Mouse (Mus musculus): ENCODE results near the gene Odf2.

Gene Odf2

DNA sequence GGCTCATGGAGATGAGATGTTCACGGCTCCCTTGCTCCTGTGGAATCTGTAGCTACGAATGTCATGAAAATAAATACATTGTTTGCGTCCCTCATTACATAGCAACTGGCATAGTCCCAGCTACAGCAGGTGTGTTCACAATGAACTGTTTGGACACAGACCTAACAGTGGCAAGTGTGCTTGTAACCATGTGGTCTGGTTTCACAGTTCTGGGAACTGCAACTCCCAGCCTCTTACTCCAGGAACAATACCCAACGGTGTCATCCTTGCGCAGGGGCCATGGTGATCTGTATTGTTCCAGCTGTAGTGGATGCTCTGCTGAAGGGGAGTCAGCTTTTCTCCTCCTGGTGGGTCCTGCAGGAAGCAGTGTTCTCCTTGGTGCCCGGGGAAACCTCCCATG, 42.2 kb downstream of the Odf2 start:
- DNase-seq (ENCODE audit: low spot score in 2 of 2): no peak

DNA sequence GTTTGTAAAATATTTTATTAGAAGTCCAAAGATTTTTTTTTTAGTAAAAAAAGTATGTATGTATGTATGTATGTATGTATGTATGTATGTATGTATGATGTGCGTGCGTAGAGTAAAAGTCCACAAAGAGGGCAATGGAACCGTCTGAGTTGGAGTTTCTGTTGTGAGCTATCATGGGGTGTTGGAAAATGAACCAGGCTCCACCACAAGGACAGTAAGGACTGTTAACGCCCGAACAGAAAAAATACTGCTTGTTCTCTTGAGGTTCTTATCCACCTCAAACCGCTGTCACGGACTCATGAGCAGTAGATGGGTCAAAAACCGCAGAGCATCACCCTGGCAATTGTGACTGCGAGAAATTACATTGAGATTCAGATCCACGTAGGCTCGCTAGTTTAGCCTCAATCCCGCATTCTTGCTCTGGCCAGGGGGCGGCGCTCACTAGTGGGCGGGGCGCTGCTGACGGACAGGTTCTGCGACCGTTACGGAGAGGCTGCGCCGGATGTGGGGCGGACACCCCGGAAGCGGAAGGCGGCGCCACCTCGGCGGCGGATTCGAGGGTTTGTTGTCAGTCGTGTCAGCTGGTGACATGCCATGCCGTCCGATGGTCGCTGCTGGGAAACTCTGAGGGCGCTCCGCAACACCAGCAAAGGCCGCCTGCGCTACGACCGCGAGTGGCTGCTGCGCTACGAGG, 46.0 kb downstream of the Odf2 start, which contains the start of gene Gle1:
TSS of gene Gle1 (plus strand) at position 521 of the 694 bp plus-strand sequence.
- DNase-seq (ENCODE audit: low spot score in 2 of 2): peak; percentile 95 to 98

DNA sequence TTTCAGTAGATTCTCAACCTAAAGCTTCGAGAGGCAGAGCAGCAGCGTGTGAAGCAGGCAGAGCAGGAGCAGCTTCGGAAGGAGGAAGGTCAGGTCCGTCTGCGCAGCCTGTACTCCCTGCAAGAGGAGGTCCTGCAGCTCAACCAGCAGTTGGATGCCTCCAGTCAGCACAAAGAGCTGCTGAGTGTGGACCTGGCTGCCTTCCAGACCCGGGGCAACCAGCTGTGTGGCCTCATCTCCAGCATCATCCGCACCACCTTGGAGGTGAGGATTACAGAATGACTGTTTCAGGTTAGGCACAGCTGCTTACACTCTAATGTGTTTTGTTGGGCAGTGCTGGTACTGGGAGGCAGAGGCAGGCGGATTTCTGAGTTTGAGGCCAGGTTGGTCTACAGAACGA, 51.1 kb downstream of the Odf2 start:
- DNase-seq (ENCODE audit: low spot score in 2 of 2): no peak

- no peak for DNase-seq (ENCODE audit: low spot score in 2 of 2)
Measured at GRCm38 (mm10) chr2:29940826-29941225, 51.8 kb downstream of the Odf2 start.

DNA sequence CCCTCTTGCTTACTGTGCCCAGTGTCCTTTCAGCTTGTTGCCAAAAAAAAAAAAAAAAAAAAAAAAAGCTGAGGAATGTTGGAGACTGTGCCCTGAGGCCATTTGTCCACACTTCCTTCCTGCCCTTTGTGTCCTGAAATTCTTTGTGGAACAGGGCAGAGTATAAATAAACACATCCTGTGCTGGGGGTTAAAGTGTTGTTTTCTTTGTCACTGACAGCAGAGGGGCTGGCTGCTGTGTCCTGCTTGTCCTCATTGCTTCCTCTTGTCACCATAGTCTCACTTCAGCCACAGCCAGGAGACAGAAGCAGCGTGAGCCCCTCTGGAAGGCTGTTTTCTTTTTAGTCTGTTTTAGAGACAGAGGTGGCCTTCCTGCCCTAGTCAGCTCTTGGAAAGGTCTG, 55.7 kb downstream of the Odf2 start:
- DNase-seq (ENCODE audit: low spot score in 2 of 2): no peak

DNA sequence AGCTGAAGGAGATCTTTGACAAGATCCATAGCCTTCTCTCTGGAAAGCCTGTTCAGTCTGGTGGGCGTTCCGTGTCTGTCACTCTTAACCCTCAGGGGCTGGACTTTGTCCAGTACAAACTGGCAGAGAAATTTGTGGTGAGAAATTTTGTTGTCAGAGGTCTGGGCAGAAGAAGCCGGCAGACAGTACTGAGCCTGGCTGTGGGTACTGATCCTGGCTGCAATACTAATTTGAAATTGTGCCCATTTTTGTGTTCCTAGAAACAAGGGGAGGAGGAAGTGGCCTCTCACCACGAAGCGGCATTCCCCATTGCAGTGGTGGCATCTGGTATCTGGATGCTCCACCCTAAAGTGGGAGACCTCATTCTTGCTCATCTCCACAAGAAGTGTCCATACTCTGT, 59.9 kb downstream of the Odf2 start:
- no peak for DNase-seq (ENCODE audit: low spot score in 2 of 2)

DNA sequence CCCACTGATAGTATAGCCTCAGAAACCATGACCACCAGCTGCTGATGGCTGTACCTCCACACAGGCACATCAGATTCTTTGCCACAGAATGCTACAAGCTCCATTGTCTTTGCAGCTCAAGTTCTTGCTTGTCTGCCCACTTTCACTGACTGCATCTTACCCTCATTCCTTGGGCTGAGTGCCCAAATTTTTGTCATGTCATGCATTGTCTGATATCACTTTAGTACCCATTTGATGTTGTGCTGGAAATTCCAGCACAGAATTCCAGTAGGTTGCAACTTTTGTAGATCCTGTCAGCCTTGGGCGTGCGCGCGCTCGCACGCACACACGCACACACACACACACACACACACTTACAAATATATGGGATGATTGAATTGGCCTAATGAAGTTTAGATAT, 72.2 kb downstream of the Odf2 start:
- no peak for DNase-seq (ENCODE audit: low spot score in 2 of 2)

GRCm38 (mm10) chr2:29964354-29965249, 75.6 kb downstream of the Odf2 start:
- DNase-seq (ENCODE audit: low spot score in 2 of 2): no peak

- peak; percentile 77 to 84 for DNase-seq (ENCODE audit: low spot score in 2 of 2)
Measured at GRCm38 (mm10) chr2:29965250-29965843, 76.3 kb downstream of the Odf2 start, which contains the start of gene Sptan1. Gene Sptan1 (plus strand): TSS chr2:29965560.

DNA sequence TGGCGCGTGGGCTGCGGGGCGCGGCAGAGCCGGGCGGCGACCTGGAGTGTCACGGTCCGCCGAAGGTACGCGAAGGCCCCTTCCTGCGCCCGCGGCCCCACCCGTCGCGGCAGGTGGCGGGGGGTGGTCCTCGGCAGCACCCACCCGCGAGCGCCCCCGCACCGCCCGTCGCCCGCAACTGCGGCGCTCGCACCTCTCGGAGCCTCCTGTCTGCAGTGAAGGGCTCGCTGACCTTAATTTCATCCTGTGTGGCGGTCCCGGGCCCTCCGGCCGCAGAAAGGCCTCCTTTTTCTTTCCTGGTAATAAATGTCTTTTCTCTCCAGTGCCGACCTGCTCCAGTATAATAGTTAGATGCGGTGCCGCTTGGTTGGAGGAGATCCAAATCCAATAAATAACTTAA, 76.9 kb downstream of the Odf2 start:
- DNase-seq (ENCODE audit: low spot score in 2 of 2): peak in 1 of 2 experiments; percentile 26

GRCm38 (mm10) chr2:29966826-29967225, 77.8 kb downstream of the Odf2 start:
- DNase-seq (ENCODE audit: low spot score in 2 of 2): no peak

- DNase-seq (ENCODE audit: low spot score in 2 of 2): no peak
Measured at GRCm38 (mm10) chr2:29967768-29968167, 78.7 kb downstream of the Odf2 start.

GRCm38 (mm10) chr2:29968638-29969037, 79.6 kb downstream of the Odf2 start:
- no peak for DNase-seq (ENCODE audit: low spot score in 2 of 2)

DNA sequence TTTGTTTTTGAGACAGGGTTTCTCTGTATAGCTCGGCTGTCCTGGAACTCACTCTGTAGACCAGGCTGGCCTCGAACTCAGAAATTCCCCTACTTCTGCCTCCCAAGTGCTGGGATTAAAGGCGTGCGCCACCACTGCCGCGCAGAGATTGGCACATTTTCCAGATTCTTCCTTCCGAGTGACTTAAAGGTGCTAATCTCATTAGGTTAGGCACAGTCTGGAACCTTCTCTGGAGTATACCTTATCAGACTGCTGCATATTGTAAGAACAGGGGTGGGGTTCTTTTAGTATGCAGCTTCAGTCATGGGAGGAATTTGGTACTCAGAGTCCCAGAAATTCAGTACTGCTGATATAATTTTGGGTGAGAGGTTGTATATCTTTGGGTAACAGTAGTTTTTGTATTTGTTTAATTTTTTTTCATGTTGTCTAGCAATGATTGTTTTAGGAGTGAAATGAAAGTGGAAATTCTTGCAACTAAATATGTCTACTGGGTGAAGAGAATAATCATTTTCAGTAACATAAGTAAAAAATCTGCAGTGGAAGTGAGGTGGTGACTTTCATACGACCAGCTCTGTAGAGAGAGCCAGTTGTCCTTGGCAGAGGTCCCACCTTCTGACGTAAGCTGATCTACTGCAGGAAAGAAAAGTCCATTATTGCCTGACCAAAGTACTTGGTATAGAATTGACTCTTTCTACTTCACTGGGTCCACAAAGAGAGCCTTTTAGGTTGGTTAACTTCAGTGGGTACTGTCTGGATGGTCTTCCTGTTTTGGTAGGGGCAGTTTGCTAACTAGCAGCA, 83.0 kb downstream of the Odf2 start:
- DNase-seq (ENCODE audit: low spot score in 2 of 2): no peak

- no peak for DNase-seq (ENCODE audit: low spot score in 2 of 2)
Measured at GRCm38 (mm10) chr2:29973525-29973924, 84.5 kb downstream of the Odf2 start.

DNA sequence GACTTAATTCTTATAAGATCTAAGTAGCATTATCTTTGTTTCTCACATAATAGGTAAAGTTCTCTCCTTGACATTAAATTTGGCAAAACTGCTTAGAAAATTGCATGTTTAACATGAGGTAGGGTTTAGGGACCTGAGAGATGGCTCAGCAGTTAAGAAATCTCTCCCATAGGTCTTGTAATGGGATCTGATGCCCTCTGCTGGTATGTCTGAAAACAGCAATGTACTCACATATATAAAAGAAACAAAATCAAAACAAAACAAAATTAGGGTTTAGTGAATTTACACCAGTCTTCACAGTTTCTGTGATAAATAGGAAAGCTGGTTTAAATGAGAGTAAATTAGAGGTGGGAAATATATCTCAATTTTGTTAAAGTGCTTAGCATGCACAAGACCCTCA, 88.3 kb downstream of the Odf2 start:
- DNase-seq (ENCODE audit: low spot score in 2 of 2): peak in 1 of 2 experiments; percentile 35

DNA sequence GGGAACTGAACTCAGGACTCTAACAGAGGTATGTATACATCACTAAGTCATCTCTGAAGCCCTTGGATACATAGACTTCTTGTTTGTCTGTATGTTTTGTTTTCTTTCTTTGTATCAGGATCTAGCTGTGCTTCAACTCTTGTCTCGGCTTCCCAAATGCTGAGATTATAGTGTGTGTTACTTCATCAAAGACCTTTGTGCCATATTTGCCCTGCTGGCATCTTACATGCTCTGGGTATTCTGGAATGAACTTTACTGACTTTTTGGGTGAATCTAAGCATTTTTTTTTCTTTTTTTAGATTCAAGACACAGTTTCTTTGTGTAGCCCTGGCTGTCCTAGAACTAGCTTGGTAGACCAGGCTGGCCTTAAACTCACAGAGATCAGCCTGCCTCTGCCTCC, 91.6 kb downstream of the Odf2 start:
- DNase-seq (ENCODE audit: low spot score in 2 of 2): no peak

Measured in spleen, postnatal 14 days (tissue).